Mouse (Mus musculus): ENCODE results near the gene Nudt3. TPM values are rescaled to one million over a fixed set of nuclear protein-coding genes. Genes with fewer than 3 reads are reported as not detected.
A peak's percentile ranks its signal among the peaks of the same experiment; 100 is the strongest.

The Nudt3 gene
- total and polyA plus RNA-seq, 3 experiments, result 54.4 to 69.2 (median 58.3) TPM

- TF ChIP-seq RCOR1 (conservative IDR thresholded peaks at IDR 0.05; ENCODE audit: low read depth, low read length) (no peak), IRF4 (IDR thresholded peaks at IDR 0.05; ENCODE audit: low read depth, low read length) (peak; percentile 67), MAFK (IDR thresholded peaks at IDR 0.05; ENCODE audit: insufficient replicate concordance, low read length) (no peak), GABPA (IDR thresholded peaks at IDR 0.05; ENCODE audit: insufficient replicate concordance, low read depth, low read length) (no peak), HCFC1 (IDR thresholded peaks at IDR 0.05; ENCODE audit: low read depth, low read length) (peak; percentile 62), ELF1 (IDR thresholded peaks at IDR 0.05; ENCODE audit: low read depth, low read length) (peak; percentile 88), TCF12 (IDR thresholded peaks at IDR 0.05; ENCODE audit: low read depth, low read length) (peak; percentile 81), USF1 (IDR thresholded peaks at IDR 0.05; ENCODE audit: low read depth, low read length) (peak; percentile 75), KAT2A (IDR thresholded peaks at IDR 0.05; ENCODE audit: insufficient replicate concordance, low read length) (no peak), POLR2AphosphoS2 (IDR thresholded peaks at IDR 0.05; ENCODE audit: low read depth, low read length) (no peak), ETS1 (conservative IDR thresholded peaks at IDR 0.05; ENCODE audit: low read depth, low read length) (no peak), CHD2 (IDR thresholded peaks at IDR 0.05; ENCODE audit: low read length) (peak; percentile 25; the same call in 1 of the 2 replicates), JUN (IDR thresholded peaks at IDR 0.05; ENCODE audit: insufficient read depth, low read depth, low read length) (no peak), CTCF (conservative IDR thresholded peaks at IDR 0.05 in 1 of 2, IDR thresholded peaks at IDR 0.05 in 1 of 2; ENCODE audit: low read depth in 2 of 2, low read length in 2 of 2) (peak in 1 of 2 experiments; percentile 90; a peak in 2 of 4 replicates), TBP (conservative IDR thresholded peaks at IDR 0.05; ENCODE audit: low read depth, low read length) (no peak), RAD21 (IDR thresholded peaks at IDR 0.05; ENCODE audit: low read depth, low read length) (peak; percentile 74), MEF2A (IDR thresholded peaks at IDR 0.05; ENCODE audit: borderline replicate concordance, low read depth, low read length) (peak; percentile 69), MAX (IDR thresholded peaks at IDR 0.05; ENCODE audit: low read length) (peak; percentile 58), SMC3 (IDR thresholded peaks at IDR 0.05; ENCODE audit: low read depth, low read length) (peak; percentile 78), UBTF (IDR thresholded peaks at IDR 0.05; ENCODE audit: low read depth, low read length) (no peak), ZNF384 (IDR thresholded peaks at IDR 0.05; ENCODE audit: low read depth, low read length) (no peak)
These were observed 57.9 kb downstream of the Nudt3 start, which contains the start of gene AI413582 (continued) for GRCm38 (mm10) chr17:27565163-27565941.

GRCm38 (mm10) chr17:27564391-27565162, 58.7 kb downstream of the Nudt3 start:
- peaks cover 16 to 32% of the 10 kb centered on the region in 2 experiments for H3K36me3 ChIP-seq (replicated peaks in 1 of 2; ENCODE audit: control insufficient read depth in 1 of 2, insufficient read depth in 1 of 2, low read length in 1 of 2)
- peak overlapping the region; percentile 71 to 75 (median 74) for H3K4me3 ChIP-seq (replicated peaks in 1 of 3; ENCODE audit: low read depth in 2 of 3, low read length in 2 of 3, poor library complexity in 1 of 3)
- H3K79me2 ChIP-seq (replicated peaks; ENCODE audit: control insufficient read depth, extremely low read depth, insufficient read depth, poor library complexity, severe bottlenecking), result peaks cover 28% of the 10 kb centered on the region
- peak overlapping the region; percentile 39 for H3K27ac ChIP-seq (ENCODE audit: insufficient read depth, low read depth)
- in situ Hi-C loops (cut with MboI; ENCODE audit: low pct_ligation_motif_present, low pct_unique_long_range_greater_than_20kb, low sequenced_read_pairs), result loop anchor here (5.0 kb wide), 1 partner anchor 68 kb away; no protein-coding TSS in a partner anchor
- H3K9me3 ChIP-seq (replicated peaks; ENCODE audit: low read length), result no peaks in the 10 kb centered on the region
- peaks cover 24 to 51% of the 10 kb centered on the region in 2 experiments for H3K4me1 ChIP-seq (ENCODE audit: control insufficient read depth in 1 of 2, insufficient read depth in 2 of 2)
- dilution Hi-C loops (cut with MboI; ENCODE audit: extremely low pct_ligation_motif_present, extremely low pct_unique_long_range_greater_than_20kb, low sequenced_read_pairs), result no loop called here
- no peaks in the 10 kb centered on the region for H3K27me3 ChIP-seq (replicated peaks)
- H3K4me2 ChIP-seq (ENCODE audit: insufficient read depth, low read depth, poor library complexity, severe bottlenecking), result peak overlapping the region; percentile 64
- peak overlapping the region; percentile 44; the same call in 1 of the 2 replicates for H3K9ac ChIP-seq (ENCODE audit: insufficient read depth, low read depth)
- DNase-seq (ENCODE audit: extremely low read depth), result no peak
- TF ChIP-seq ELF1 (IDR thresholded peaks at IDR 0.05; ENCODE audit: low read depth, low read length), result peak; percentile 13; the same call in 1 of the 2 replicates
- TF ChIP-seq POLR2A (IDR thresholded peaks at IDR 0.05; ENCODE audit: low read depth, low read length), result no peak; the same call in none of the 2 replicates
- TF ChIP-seq TCF12 (IDR thresholded peaks at IDR 0.05; ENCODE audit: low read depth, low read length), result 0 out of 2 replicates have a peak, but pooled peaks have one; percentile 22
- 0 out of 2 replicates have a peak, but pooled peaks have one; percentile 10 for TF ChIP-seq KAT2A (IDR thresholded peaks at IDR 0.05; ENCODE audit: insufficient replicate concordance, low read length)
- 0 out of 2 replicates have a peak, but pooled peaks have one; percentile 59 for TF ChIP-seq CHD1 (IDR thresholded peaks at IDR 0.05; ENCODE audit: low read depth, low read length)
- TF ChIP-seq MXI1 (IDR thresholded peaks at IDR 0.05; ENCODE audit: low read depth, low read length), result peak; percentile 13; the same call in 1 of the 2 replicates
- peak; percentile 28; the same call in 1 of the 2 replicates for TF ChIP-seq NELFE (IDR thresholded peaks at IDR 0.05; ENCODE audit: low read depth, low read length)
- no peak for TF ChIP-seq ETS1 (conservative IDR thresholded peaks at IDR 0.05; ENCODE audit: low read depth, low read length)
- TF ChIP-seq IRF4 (IDR thresholded peaks at IDR 0.05; ENCODE audit: low read depth, low read length), result no peak
- no peak for TF ChIP-seq E2F4 (IDR thresholded peaks at IDR 0.05; ENCODE audit: insufficient replicate concordance, low read depth, low read length)
- peak; percentile 58 for TF ChIP-seq ZMIZ1 (IDR thresholded peaks at IDR 0.05; ENCODE audit: low read depth, low read length)
- TF ChIP-seq JUN (IDR thresholded peaks at IDR 0.05; ENCODE audit: insufficient read depth, low read depth, low read length), result no peak
- TF ChIP-seq HCFC1 (IDR thresholded peaks at IDR 0.05; ENCODE audit: low read depth, low read length), result no peak
- no peak for TF ChIP-seq MEF2A (IDR thresholded peaks at IDR 0.05; ENCODE audit: borderline replicate concordance, low read depth, low read length)
- TF ChIP-seq SIN3A (IDR thresholded peaks at IDR 0.05; ENCODE audit: low read length), result 0 out of 2 replicates have a peak, but pooled peaks have one; percentile 24
- peak; percentile 94 for TF ChIP-seq POLR2AphosphoS2 (IDR thresholded peaks at IDR 0.05; ENCODE audit: low read depth, low read length)
- TF ChIP-seq MYC (IDR thresholded peaks at IDR 0.05; ENCODE audit: low read depth, low read length), result 0 out of 2 replicates have a peak, but pooled peaks have one; percentile 36
- TF ChIP-seq BHLHE40 (IDR thresholded peaks at IDR 0.05; ENCODE audit: low read depth, low read length), result 0 out of 2 replicates have a peak, but pooled peaks have one; percentile 21
- peak; percentile 59 for TF ChIP-seq CHD2 (IDR thresholded peaks at IDR 0.05; ENCODE audit: low read length)
- TF ChIP-seq SMC3 (IDR thresholded peaks at IDR 0.05; ENCODE audit: low read depth, low read length), result peak; percentile 24
